Mouse (Mus musculus): ENCODE results near the gene Herc3. TPM values are rescaled to one million over a fixed set of nuclear protein-coding genes. Genes with fewer than 3 reads are reported as not detected.

The Herc3 gene
- polyA plus RNA-seq, 1 experiment from 2014 or later: 21.7 TPM

- no peak overlapping the region for H3K4me2 ChIP-seq
- no peak for ATAC-seq (ENCODE audit: low FRiP score)
- WGBS: 79% methylated on average over 2 of the region's 2 CpGs
Observed at GRCm38 (mm10) chr6:58841208-58841607, 9.9 kb downstream of the Herc3 start.

GRCm38 (mm10) chr6:58842186-58842585 is 10.9 kb downstream of the Herc3 start:
- Histone ChIP-seq H3K36me3 (peaks cover 6% of the 10 kb centered on the region; the same call in 1 of the 2 replicates), H3K4me3 (no peak overlapping the region), H3K27me3 (no peaks in the 10 kb centered on the region), H3K27ac (no peak overlapping the region), H3K4me2 (no peak overlapping the region), H3K4me1 (replicated peaks) (peaks cover 17% of the 10 kb centered on the region), H3K9me3 (no peaks in the 10 kb centered on the region), H3K9ac (no peak overlapping the region)
- ATAC-seq (ENCODE audit: low FRiP score): no peak
- 57% methylated on average over 2 of the region's 2 CpGs for WGBS

More at GRCm38 (mm10) chr6:58841208-58841607, 9.9 kb downstream of the Herc3 start:
- H3K4me3 ChIP-seq: no peak overlapping the region
- H3K9me3 ChIP-seq: no peaks in the 10 kb centered on the region
- H3K27ac ChIP-seq: no peak overlapping the region
- H3K27me3 ChIP-seq: no peaks in the 10 kb centered on the region
- no peak overlapping the region for H3K9ac ChIP-seq
- peaks cover 17% of the 10 kb centered on the region for H3K4me1 ChIP-seq (replicated peaks)
- H3K36me3 ChIP-seq: no peaks in the 10 kb centered on the region; the same call in 1 of the 2 replicates

- Histone ChIP-seq H3K4me2 (no peak overlapping the region), H3K9ac (no peak overlapping the region), H3K4me1 (replicated peaks) (peaks cover 7% of the 10 kb centered on the region), H3K27ac (no peak overlapping the region), H3K27me3 (no peaks in the 10 kb centered on the region), H3K9me3 (no peaks in the 10 kb centered on the region), H3K4me3 (no peak overlapping the region), H3K36me3 (peaks cover 13% of the 10 kb centered on the region; the same call in 1 of the 2 replicates)
- WGBS: 89% methylated on average over 9 of the region's 9 CpGs
- ATAC-seq (ENCODE audit: low FRiP score): no peak
Observed at GRCm38 (mm10) chr6:58843580-58843979, 12.3 kb downstream of the Herc3 start.

GRCm38 (mm10) chr6:58844188-58844822 is 13.0 kb downstream of the Herc3 start:
- peaks cover under 1% of the 10 kb centered on the region; the same call in 1 of the 2 replicates for H3K4me1 ChIP-seq (replicated peaks)
- H3K36me3 ChIP-seq: peaks cover 13% of the 10 kb centered on the region; the same call in 1 of the 2 replicates
- no peak overlapping the region for H3K4me2 ChIP-seq
- no peaks in the 10 kb centered on the region for H3K9me3 ChIP-seq
- 0 out of 2 replicates have a peak, but pooled peaks have one; percentile 44 for ATAC-seq (ENCODE audit: low FRiP score)
- no peak overlapping the region for H3K9ac ChIP-seq
- H3K27me3 ChIP-seq: no peaks in the 10 kb centered on the region
- H3K4me3 ChIP-seq: no peak overlapping the region
- no peak overlapping the region for H3K27ac ChIP-seq
- WGBS: 78% methylated on average over 8 of the region's 8 CpGs

- WGBS: 89% methylated on average over 9 of the region's 9 CpGs
- no peak overlapping the region for H3K9ac ChIP-seq
Observed at GRCm38 (mm10) chr6:58846850-58847692, 15.8 kb downstream of the Herc3 start.

GRCm38 (mm10) chr6:58847836-58848235 is 16.6 kb downstream of the Herc3 start:
- H3K4me1 ChIP-seq (replicated peaks): peaks cover 4% of the 10 kb centered on the region; the same call in 1 of the 2 replicates
- WGBS: 94% methylated on average over 5 of the region's 5 CpGs
- no peak overlapping the region for H3K27ac ChIP-seq
- H3K36me3 ChIP-seq: peaks cover 19% of the 10 kb centered on the region
- no peak overlapping the region for H3K4me2 ChIP-seq
- H3K4me3 ChIP-seq: no peak overlapping the region
- no peaks in the 10 kb centered on the region for H3K27me3 ChIP-seq
- H3K9me3 ChIP-seq: no peaks in the 10 kb centered on the region
- ATAC-seq (ENCODE audit: low FRiP score): no peak
- H3K9ac ChIP-seq: no peak overlapping the region

More at GRCm38 (mm10) chr6:58846850-58847692, 15.8 kb downstream of the Herc3 start:
- Histone ChIP-seq H3K9me3 (no peaks in the 10 kb centered on the region), H3K4me3 (no peak overlapping the region), H3K27ac (no peak overlapping the region), H3K4me1 (replicated peaks) (peaks cover 4% of the 10 kb centered on the region; the same call in 1 of the 2 replicates), H3K4me2 (no peak overlapping the region), H3K27me3 (no peaks in the 10 kb centered on the region), H3K36me3 (peaks cover 19% of the 10 kb centered on the region)
- ATAC-seq (ENCODE audit: low FRiP score): no peak

GRCm38 (mm10) chr6:58849356-58849755 is 18.1 kb downstream of the Herc3 start:
- WGBS: 34% methylated on average over 5 of the region's 5 CpGs
- no peak overlapping the region for H3K9ac ChIP-seq
- ATAC-seq (ENCODE audit: low FRiP score): no peak
- H3K27ac ChIP-seq: peak overlapping the region; percentile 30; the same call in 1 of the 2 replicates
- no peaks in the 10 kb centered on the region for H3K27me3 ChIP-seq
- no peaks in the 10 kb centered on the region for H3K9me3 ChIP-seq
- peaks cover 19% of the 10 kb centered on the region for H3K36me3 ChIP-seq
- H3K4me2 ChIP-seq: no peak overlapping the region
- H3K4me3 ChIP-seq: no peak overlapping the region
- H3K4me1 ChIP-seq (replicated peaks): peaks cover 4% of the 10 kb centered on the region; the same call in 1 of the 2 replicates

- H3K4me1 ChIP-seq (replicated peaks): 0 out of 2 replicates have a peak, but pooled peaks cover 7% of the 10 kb centered on the region
- WGBS: 80% methylated on average over 10 of the region's 10 CpGs
- peak; percentile 49; the same call in 1 of the 2 replicates for ATAC-seq (ENCODE audit: low FRiP score)
- H3K9ac ChIP-seq: no peak overlapping the region
- peaks cover 22% of the 10 kb centered on the region for H3K36me3 ChIP-seq
- H3K27me3 ChIP-seq: no peaks in the 10 kb centered on the region
- no peak overlapping the region for H3K4me2 ChIP-seq
- peak overlapping the region; percentile 23; the same call in 1 of the 2 replicates for H3K27ac ChIP-seq
- H3K4me3 ChIP-seq: no peak overlapping the region
- H3K9me3 ChIP-seq: no peaks in the 10 kb centered on the region
Observed at GRCm38 (mm10) chr6:58855676-58856367, 24.6 kb downstream of the Herc3 start.

GRCm38 (mm10) chr6:58856494-58856893 is 25.2 kb downstream of the Herc3 start:
- WGBS: 68% methylated on average over 2 of the region's 2 CpGs
- ATAC-seq (ENCODE audit: low FRiP score): 0 out of 2 replicates have a peak, but pooled peaks have one; percentile 53
- Histone ChIP-seq H3K4me1 (replicated peaks) (0 out of 2 replicates have a peak, but pooled peaks cover 7% of the 10 kb centered on the region), H3K27me3 (no peaks in the 10 kb centered on the region), H3K9me3 (no peaks in the 10 kb centered on the region), H3K36me3 (peaks cover 19% of the 10 kb centered on the region), H3K4me2 (no peak overlapping the region), H3K9ac (no peak overlapping the region), H3K27ac (no peak overlapping the region), H3K4me3 (no peak overlapping the region)

- 84% methylated on average over 4 of the region's 4 CpGs for WGBS
- no peak for ATAC-seq (ENCODE audit: low FRiP score)
- H3K36me3 ChIP-seq: peaks cover 16% of the 10 kb centered on the region
- no peak overlapping the region for H3K9ac ChIP-seq
- H3K27ac ChIP-seq: no peak overlapping the region
- no peak overlapping the region for H3K4me2 ChIP-seq
- 0 out of 2 replicates have a peak, but pooled peaks cover 7% of the 10 kb centered on the region for H3K4me1 ChIP-seq (replicated peaks)
- H3K27me3 ChIP-seq: no peaks in the 10 kb centered on the region
- no peak overlapping the region for H3K4me3 ChIP-seq
- no peaks in the 10 kb centered on the region for H3K9me3 ChIP-seq
Observed at GRCm38 (mm10) chr6:58859517-58859916, 28.3 kb downstream of the Herc3 start.

- Histone ChIP-seq H3K36me3 (peaks cover 16% of the 10 kb centered on the region), H3K4me3 (no peak overlapping the region), H3K4me2 (no peak overlapping the region), H3K4me1 (replicated peaks) (no peaks in the 10 kb centered on the region), H3K27me3 (no peaks in the 10 kb centered on the region), H3K9me3 (no peaks in the 10 kb centered on the region), H3K27ac (no peak overlapping the region), H3K9ac (no peak overlapping the region)
- ATAC-seq (ENCODE audit: low FRiP score): no peak
- WGBS: 82% methylated on average over 9 of the region's 9 CpGs
Observed at GRCm38 (mm10) chr6:58862446-58862993, 31.3 kb downstream of the Herc3 start.
